Mouse (Mus musculus) spleen, adult 2 months (tissue): ENCODE measurements around the gene Akap5.

Experiments
- CTCF ChIP-seq: fragments of 200-500 bp; IDR thresholded peaks from 2 replicates; pipeline ENCODE4 v1.5.1; 2011; ENCODE audit warnings: mild to moderate bottlenecking, inconsistent platforms; ENCODE audit not compliant: insufficient read depth, insufficient read length, insufficient replicate concordance; ENCODE audit errors: extremely low read depth
- POLR2A ChIP-seq: fragments of 200-500 bp; IDR thresholded peaks from 2 replicates; pipeline ENCODE4 v1.6.1; 2011; ENCODE audit warnings: low read depth, low read length, inconsistent platforms

- TF ChIP-seq POLR2A (no peak), CTCF (no peak)
These were observed 36.2 kb upstream of the Akap5 start for GRCm38 (mm10) chr12:76288494-76288893.
